Mouse (Mus musculus) embryonic facial prominence, embryonic 10.5 days (tissue): ENCODE measurements at regions not wholly inside any gene's neighbourhood (a gene's known extent, or its start where the extent isn't known, plus 50 kb on each side); places are given as distances from the start of the nearest gene placed in this dataset.
"Not testable (repeated sequence)": the region's sequence is repeated elsewhere in the genome, so short reads cannot be mapped to it uniquely, and the experiment has no call there.

Experiments
- DNase-seq: peaks from one replicate; pipeline ENCODE4 v3.0.0-alpha.2; 2017; ENCODE audit warnings: low spot score
- H3K27ac ChIP-seq: fragments of 300-500 bp; sonication (generic); replicated peaks from 2 replicates; pipeline ENCODE4 v1.5.1; 2016; ENCODE audit warnings: mild to moderate bottlenecking
- H3K27me3 ChIP-seq: fragments of 300-500 bp; sonication (generic); replicated peaks from 2 replicates; pipeline ENCODE4 v1.6.1; 2016; ENCODE audit warnings: low read depth, mild to moderate bottlenecking; ENCODE audit not compliant: poor library complexity, severe bottlenecking
- H3K36me3 ChIP-seq: fragments of 300-500 bp; sonication (generic); replicated peaks from 2 replicates; pipeline ENCODE4 v1.6.1; 2016; ENCODE audit warnings: mild to moderate bottlenecking, moderate library complexity
- H3K4me1 ChIP-seq: fragments of 300-500 bp; sonication (generic); 2 replicates; pipeline ENCODE4 v1.6.1; 2016
- H3K4me3 ChIP-seq: fragments of 300-500 bp; sonication (generic); 2 replicates; pipeline ENCODE4 v1.5.1; 2016; ENCODE audit warnings: mild to moderate bottlenecking, moderate library complexity
- H3K9me3 ChIP-seq: fragments of 300-500 bp; sonication (generic); 2 replicates; pipeline ENCODE4 v1.6.1; 2016; ENCODE audit warnings: mild to moderate bottlenecking
- WGBS: fragments of 180-500 bp; shearing (Covaris S2); methylation state at CpG from one replicate; pipeline ENCODE4 v1.1.7; 2016; 5-methylcytosine and 5-hydroxymethylcytosine counted together

DNA sequence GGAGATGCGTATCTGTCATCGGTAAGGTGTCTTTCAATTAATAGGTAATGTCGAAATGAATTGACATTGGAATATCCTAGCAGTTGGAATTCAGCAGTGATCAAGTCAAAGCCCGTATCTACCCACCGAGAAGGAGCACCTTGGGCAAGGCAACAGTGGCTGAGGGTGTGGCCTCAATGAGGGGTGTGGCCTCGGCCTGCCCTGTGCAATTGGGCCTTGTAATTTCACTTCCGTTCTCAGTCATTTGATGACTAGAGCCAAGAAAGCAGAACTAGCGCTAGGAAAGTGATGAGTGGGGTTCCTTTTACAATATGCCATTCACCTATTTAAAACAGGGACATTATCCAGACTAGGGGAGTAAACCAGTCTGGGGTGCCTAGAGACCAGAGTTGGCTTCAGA lies 77.6 kb downstream of the Elovl4 start:
- H3K27ac ChIP-seq = no peak overlapping the region

DNA sequence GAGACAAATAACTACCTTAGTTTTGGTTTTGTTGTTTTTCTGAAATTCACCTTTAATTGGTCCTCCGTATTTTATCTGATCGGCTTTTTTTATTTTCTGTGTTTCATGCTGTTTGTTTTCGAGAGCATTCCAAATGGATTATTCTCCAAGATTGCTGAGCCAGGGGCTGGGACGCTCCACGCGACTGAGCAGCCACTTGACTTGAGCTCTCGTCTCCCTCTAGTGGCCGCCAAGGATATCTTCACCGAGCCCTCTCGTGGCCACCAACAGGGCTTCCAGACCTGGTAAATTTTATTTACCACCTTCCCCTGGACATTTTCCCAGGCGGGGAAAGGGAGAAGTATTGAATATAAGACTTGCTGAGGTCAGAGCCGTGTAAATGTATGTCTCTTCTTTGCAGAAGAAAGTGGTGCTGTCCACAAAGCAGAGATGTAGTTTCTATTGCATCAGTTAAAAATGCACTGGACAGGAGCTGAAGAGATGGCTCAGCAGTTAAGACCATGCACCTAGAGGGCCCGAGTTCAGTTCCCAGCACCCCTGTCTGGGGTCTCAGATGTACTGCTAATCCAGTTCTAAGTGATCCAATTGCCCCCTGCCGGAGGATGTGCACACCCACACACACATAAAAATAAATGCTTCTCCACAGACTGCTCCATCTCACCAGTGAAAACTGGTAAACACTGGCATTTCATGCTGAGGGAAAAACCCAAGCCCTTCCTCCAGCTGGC lies 78.5 kb downstream of the Elovl4 start:
- Histone ChIP-seq H3K4me1 (0 out of 2 replicates have a peak, but pooled peaks cover 3% of the 10 kb centered on the region), H3K9me3 (no peaks in the 10 kb centered on the region), H3K4me3 (peak overlapping the region; percentile 45), H3K27me3 (peaks cover 10% of the 10 kb centered on the region), H3K36me3 (no peaks in the 10 kb centered on the region), H3K27ac (no peak overlapping the region)
- 12% methylated on average over 14 of the region's 14 CpGs for WGBS
- DNase-seq = peak; percentile 82

More for the DNA sequence above, 77.6 kb downstream of the Elovl4 start:
- no peak for DNase-seq
- Histone ChIP-seq H3K27me3 (peaks cover 10% of the 10 kb centered on the region), H3K36me3 (no peaks in the 10 kb centered on the region), H3K4me3 (no peak overlapping the region), H3K9me3 (no peaks in the 10 kb centered on the region), H3K4me1 (0 out of 2 replicates have a peak, but pooled peaks cover 3% of the 10 kb centered on the region)
- WGBS = 89% methylated on average over 8 of the region's 8 CpGs

DNA sequence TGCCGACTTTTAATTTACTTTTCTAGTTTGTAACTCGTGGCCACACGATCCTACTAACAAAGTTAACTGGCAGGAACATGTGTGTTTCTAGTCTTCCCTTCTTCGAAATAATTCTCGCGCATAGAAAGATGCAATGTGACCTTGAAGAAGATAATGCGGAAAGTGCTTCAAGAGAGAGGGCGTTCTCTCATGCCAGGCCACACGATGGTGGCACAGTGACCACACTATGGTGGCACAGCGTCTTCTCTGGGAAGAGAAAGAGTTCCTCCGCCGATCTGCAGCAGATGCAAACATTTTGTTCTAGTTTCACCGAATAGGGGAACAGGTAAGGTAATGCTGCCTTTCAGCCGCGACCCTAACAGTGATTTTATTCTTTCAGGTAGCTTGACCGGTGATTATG lies 79.1 kb downstream of the Elovl4 start:
- no peak for DNase-seq
- WGBS = 53% methylated on average over 16 of the region's 16 CpGs
- 0 out of 2 replicates have a peak, but pooled peaks cover 3% of the 10 kb centered on the region for H3K4me1 ChIP-seq
- H3K9me3 ChIP-seq = no peaks in the 10 kb centered on the region
- no peak overlapping the region for H3K27ac ChIP-seq
- peaks cover 10% of the 10 kb centered on the region for H3K27me3 ChIP-seq
- H3K36me3 ChIP-seq = no peaks in the 10 kb centered on the region
- peak overlapping the region; percentile 45 for H3K4me3 ChIP-seq

DNA sequence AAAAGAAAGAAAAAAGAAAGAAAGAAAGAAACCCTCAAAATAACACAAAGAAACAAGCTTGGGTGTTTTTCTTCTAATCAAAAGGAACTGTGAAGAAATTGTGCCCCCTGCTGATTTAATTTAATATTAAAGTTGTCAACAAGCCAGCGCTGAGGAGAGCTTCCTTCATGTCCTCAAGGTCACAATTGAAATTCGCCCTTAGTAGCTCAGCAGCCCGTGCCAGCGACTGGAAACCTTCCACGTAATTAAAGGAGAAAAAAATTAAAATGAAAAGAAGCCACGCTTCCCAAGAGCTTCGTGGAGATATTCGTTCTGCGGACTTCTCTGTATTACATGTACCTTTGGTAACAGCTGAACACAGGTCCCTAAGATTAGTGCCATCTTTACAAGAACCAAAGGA lies 80.0 kb downstream of the Elovl4 start:
- Histone ChIP-seq H3K4me3 (no peak overlapping the region), H3K27me3 (peaks cover 10% of the 10 kb centered on the region), H3K4me1 (0 out of 2 replicates have a peak, but pooled peaks cover 3% of the 10 kb centered on the region), H3K36me3 (no peaks in the 10 kb centered on the region), H3K27ac (no peak overlapping the region), H3K9me3 (no peaks in the 10 kb centered on the region)
- DNase-seq = no peak
- WGBS = 59% methylated on average over 9 of the region's 9 CpGs

DNA sequence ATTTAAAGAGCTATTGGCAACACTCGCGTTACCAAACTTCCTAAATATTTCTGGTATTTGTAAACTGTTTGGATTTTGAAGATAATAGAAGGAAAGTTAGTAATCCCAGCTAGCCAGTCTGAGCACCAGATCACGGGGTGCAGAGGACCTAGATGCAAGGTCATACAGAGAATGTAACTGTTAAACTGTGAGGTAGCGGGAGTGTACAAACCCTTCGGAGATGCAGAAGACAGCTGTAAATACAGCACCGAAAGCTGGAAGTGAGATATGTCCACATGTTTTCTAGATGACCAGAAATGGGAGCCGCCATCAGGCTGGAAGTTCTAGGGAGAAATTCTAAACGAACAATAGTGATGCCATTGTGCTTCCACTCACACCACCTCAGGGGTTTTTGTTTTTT lies 80.5 kb downstream of the Elovl4 start:
- Histone ChIP-seq H3K4me3 (no peak overlapping the region), H3K4me1 (0 out of 2 replicates have a peak, but pooled peaks cover 3% of the 10 kb centered on the region), H3K27me3 (peaks cover 10% of the 10 kb centered on the region), H3K9me3 (no peaks in the 10 kb centered on the region), H3K27ac (no peak overlapping the region), H3K36me3 (no peaks in the 10 kb centered on the region)
- WGBS = 83% methylated on average over 8 of the region's 8 CpGs
- no peak for DNase-seq

DNA sequence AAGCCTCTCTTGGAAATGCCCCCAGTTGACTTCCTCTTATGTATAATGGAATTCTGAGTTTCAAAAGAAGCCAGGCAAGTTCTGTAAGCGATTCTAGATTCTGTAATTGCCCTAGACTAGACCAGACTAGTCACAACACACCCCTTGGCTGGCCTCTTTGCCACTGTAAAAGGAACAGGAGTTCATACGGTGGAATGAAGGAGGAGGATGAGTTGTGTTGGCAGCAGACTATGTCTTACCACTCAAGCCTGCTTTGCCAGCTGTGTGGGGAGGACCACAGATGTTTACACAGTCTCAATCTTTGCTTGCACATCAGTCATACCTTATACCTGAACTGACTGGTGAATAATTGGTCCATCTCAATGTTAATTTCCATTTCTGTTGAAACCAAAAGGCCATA lies 85.1 kb downstream of the Elovl4 start:
- WGBS = 73% methylated on average over 2 of the region's 2 CpGs
- no peak overlapping the region for H3K4me3 ChIP-seq
- no peaks in the 10 kb centered on the region for H3K27me3 ChIP-seq
- H3K4me1 ChIP-seq = peaks cover 6% of the 10 kb centered on the region; the same call in 1 of the 2 replicates
- no peaks in the 10 kb centered on the region for H3K9me3 ChIP-seq
- no peak for DNase-seq
- H3K27ac ChIP-seq = no peak overlapping the region
- H3K36me3 ChIP-seq = no peaks in the 10 kb centered on the region

DNA sequence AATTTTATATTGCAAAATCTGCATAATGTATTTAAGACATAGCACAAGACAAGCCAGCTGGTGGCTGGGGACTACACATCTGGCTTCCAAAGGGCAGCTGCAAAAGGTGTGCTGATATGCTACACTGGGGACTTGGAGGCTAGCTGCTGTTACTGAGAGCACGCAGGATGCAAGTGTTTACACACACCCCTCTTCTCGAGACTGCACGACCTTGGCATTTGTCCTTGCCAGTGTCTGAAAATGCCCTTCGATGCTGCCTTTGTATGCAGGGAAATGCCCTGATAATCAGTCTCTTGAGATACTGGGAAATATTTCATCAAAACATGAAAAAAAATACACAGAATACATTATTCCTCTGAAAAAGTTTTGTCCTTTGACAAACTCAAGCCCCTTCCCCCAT lies 86.3 kb downstream of the Elovl4 start:
- no peak overlapping the region for H3K4me3 ChIP-seq
- H3K27ac ChIP-seq = no peak overlapping the region
- no peak for DNase-seq
- no peaks in the 10 kb centered on the region for H3K36me3 ChIP-seq
- H3K9me3 ChIP-seq = no peaks in the 10 kb centered on the region
- peaks cover 8% of the 10 kb centered on the region; the same call in 1 of the 2 replicates for H3K4me1 ChIP-seq
- 83% methylated on average over 4 of the region's 4 CpGs for WGBS
- H3K27me3 ChIP-seq = no peaks in the 10 kb centered on the region

DNA sequence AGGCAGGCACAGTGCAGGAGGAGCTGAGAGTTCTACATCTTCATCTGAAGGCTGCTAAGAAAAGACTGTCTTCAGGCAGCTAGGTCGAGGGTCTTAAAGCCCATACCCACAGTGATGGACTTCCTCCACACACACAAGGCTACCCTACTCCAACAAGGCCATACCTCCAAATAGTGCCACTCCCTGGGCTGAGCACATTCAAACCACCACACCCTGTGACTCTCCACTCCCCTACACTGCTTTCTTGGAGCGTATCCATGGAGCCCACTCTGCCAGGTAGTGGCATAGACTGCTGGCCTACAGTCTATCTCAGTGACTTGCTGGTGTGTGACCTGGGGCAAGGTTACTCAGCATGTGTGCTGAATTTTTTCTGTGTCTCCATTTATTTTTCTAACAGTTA lies 88.0 kb downstream of the Elovl4 start:
- not testable (repeated sequence) for DNase-seq, H3K27ac ChIP-seq, H3K4me3 ChIP-seq, H3K9me3 ChIP-seq, H3K27me3 ChIP-seq, H3K36me3 ChIP-seq, H3K4me1 ChIP-seq
- 92% methylated on average over 2 of the region's 2 CpGs for WGBS

DNA sequence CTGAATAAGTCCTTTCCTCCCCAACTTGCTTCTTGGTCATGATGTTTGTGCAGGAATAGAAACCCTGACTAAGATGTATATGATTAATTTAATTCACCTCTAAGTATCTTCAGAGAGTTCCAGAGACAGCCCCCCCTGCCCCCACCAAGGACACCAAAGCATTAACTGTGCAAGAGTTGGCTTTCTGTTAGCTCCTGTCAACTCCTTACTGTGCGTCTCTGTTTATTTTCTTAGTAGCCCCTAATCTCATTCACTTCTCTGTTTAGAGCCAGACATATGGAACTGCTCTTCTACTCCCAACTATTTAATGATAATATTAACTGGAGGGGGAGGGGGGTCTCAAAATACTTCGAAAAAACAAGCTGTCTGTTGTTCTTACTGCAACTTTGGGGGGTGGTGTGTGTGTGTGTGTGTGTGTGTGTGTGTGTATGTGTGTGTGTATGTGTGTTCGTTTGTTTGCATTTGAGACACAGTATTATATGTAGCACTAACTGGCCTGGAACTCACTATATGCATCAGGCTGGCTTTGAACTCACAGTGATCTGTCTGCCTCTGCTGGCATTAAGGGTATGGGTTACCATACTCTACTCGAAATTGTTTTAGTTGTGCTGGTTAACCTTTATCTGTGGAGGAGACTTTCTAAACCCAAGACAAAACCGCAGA lies 89.8 kb downstream of the Elovl4 start:
- H3K27me3 ChIP-seq = no peaks in the 10 kb centered on the region
- H3K4me3 ChIP-seq = no peak overlapping the region
- H3K4me1 ChIP-seq = peaks cover 8% of the 10 kb centered on the region; the same call in 1 of the 2 replicates
- H3K27ac ChIP-seq = no peak overlapping the region
- no peaks in the 10 kb centered on the region for H3K36me3 ChIP-seq
- H3K9me3 ChIP-seq = no peaks in the 10 kb centered on the region
- DNase-seq = no peak
- 58% methylated on average over 5 of the region's 5 CpGs for WGBS

DNA sequence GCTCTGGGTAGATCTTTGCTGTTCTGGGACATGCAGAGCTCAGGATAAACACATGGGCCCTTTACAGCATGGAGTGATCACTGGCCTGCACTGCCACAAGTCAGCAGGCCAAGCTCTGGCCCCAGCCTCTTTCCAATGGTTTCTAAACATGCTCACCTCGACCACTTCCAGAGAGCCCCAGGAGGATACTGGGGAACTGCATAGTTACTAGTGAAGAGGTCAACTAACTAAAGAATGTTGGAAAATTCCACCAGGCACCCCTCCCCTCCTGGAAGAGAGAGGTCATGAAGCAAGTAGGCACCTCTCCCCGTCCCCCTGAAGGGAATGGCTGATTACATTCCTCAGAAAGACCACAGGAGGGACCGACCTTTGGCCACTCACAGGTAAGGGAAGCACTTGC lies 98.7 kb downstream of the Elovl4 start:
- 66% methylated on average over 3 of the region's 3 CpGs for WGBS
- no peaks in the 10 kb centered on the region for H3K9me3 ChIP-seq

DNA sequence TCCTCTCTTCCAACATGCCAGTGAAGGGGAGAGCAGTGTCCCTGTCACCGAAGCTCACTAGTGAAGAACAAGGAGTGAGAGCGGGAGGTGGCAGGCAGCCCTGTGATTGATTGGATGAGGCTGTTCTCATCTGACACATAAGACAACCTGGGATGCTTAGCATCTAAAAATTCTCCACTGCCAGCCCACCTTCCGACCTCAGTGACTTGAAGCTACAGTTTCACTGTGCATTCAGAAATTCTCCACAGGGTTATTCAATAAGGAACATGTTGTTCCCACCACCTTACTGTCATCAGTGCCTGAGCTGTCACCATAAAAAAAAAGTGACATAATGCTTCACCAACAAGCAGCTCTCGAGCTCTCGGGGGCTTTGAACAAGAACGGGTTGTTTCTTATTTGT lies 100.0 kb downstream of the Elovl4 start:
- DNase-seq = no peak
- Histone ChIP-seq H3K4me1 (no peaks in the 10 kb centered on the region), H3K9me3 (no peaks in the 10 kb centered on the region), H3K27me3 (no peaks in the 10 kb centered on the region), H3K36me3 (no peaks in the 10 kb centered on the region), H3K27ac (no peak overlapping the region), H3K4me3 (no peak overlapping the region)
- WGBS = 86% methylated on average over 6 of the region's 6 CpGs

More for the DNA sequence above, 98.7 kb downstream of the Elovl4 start:
- H3K4me1 ChIP-seq = no peaks in the 10 kb centered on the region
- no peak overlapping the region for H3K4me3 ChIP-seq
- DNase-seq = no peak
- no peaks in the 10 kb centered on the region for H3K27me3 ChIP-seq
- no peaks in the 10 kb centered on the region for H3K36me3 ChIP-seq
- no peak overlapping the region for H3K27ac ChIP-seq

DNA sequence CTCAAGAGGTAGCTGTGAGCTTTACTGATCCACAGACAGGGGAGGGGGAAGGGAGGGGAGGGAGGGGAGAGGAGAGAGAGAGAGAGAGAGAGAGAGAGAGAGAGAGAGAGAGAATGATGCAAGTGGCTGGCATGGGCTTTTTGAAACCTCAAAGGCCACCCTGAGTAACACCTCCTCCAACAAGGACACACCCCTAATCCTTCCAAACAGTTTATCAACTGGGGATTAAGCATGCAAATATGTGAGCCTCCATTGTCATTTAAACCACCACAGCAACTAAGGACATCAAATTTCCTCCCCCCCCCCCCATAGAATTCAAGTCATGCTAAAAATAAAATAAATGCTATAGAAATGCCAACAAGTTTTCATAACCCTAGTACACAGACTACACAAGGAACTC lies 101.9 kb downstream of the Elovl4 start:
- H3K27me3 ChIP-seq = no peaks in the 10 kb centered on the region
- no peaks in the 10 kb centered on the region for H3K4me1 ChIP-seq
- no peaks in the 10 kb centered on the region for H3K9me3 ChIP-seq
- no peak for DNase-seq
- no peaks in the 10 kb centered on the region for H3K36me3 ChIP-seq
- H3K4me3 ChIP-seq = no peak overlapping the region
- no peak overlapping the region for H3K27ac ChIP-seq

DNA sequence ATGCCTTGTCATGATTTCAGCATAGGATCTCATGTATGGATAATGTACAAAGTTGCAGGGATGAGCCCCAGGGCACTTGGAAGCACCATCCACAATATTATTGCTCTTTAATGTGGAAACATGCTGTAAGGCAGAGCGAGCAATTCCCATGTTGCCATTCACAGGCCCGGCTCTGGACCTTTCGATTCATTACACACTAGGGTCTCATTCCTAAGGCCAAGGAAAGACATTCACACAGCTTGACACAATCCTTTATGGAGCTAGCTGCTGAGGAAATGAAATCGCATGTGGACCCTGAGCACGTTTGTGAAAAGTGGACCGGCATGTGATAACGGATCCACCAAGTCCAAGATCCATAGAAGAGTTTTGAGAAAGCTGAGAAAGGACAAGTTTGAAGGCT lies 105.2 kb downstream of the Elovl4 start:
- Histone ChIP-seq H3K4me3 (no peak overlapping the region), H3K27me3 (no peaks in the 10 kb centered on the region), H3K27ac (no peak overlapping the region), H3K4me1 (no peaks in the 10 kb centered on the region), H3K9me3 (no peaks in the 10 kb centered on the region), H3K36me3 (no peaks in the 10 kb centered on the region)
- 91% methylated on average over 7 of the region's 7 CpGs for WGBS
- no peak for DNase-seq
